Mouse (Mus musculus): ENCODE measurements around the gene Kalrn. TPM values are rescaled to one million over a fixed set of nuclear protein-coding genes. Genes with fewer than 3 reads are reported as not detected.

Kalrn gene
- total RNA-seq, 2 experiments from 2014 or later = 2.0 to 2.2 TPM

DNA sequence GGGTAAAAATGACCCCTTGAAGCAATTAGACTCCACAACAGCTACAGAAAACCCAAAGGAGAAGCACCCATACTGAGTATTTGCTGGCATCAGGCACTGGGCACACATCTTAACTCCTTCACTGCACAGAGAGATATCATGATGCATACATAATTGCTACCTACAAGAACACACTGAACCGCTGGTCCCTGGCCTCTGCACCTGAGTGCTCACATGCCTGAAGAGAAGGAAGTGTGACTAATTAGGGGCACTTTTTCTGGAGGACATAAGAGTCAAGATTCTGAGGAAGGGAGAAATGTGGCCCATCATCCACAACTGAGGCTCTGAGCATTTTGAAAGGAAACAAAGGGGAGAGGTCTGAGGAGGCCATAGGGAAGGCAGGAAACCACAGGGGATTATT, 65.2 kb downstream of the Kalrn start:
- ATAC-seq (replicated peaks; ENCODE audit: poor library complexity) = no peak

DNA sequence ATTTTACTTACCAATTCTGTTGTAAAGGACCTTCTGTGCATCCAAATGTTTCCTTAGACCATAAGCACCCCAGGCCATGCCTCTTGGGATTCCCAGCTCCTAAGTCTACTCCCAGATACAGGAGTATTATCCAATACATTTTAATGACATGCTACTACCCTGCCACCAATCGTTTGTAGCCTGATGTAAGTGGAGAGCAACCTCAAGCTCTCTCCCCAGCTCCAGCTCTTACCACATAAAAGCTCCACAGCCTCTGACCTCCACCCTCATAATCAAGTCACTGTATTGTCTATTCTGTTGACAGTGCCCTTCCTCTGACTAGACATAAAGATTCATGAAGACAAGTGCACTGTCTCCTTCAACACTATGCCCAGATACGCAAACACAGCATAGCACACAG, 67.3 kb downstream of the Kalrn start:
- no peak for ATAC-seq (replicated peaks; ENCODE audit: poor library complexity)

DNA sequence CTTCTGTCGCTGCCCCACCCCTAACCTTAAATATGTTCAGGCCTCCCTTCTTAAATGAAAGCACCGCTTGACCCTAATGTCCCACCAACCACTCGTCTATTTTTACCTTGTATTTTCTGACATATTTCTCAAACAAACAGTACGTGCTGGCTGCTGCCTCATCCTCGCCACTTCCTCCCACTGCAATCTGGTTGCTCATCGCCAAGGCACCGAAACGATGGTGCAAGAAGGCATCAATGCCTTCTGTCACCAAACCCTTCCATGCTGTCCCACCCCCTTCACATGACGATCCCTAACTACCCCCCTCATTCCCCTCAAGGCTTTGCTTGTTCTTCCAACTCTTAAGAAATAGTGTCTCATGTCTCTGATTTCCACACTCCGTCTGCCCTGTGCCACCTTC, 69.1 kb downstream of the Kalrn start:
- ATAC-seq (replicated peaks; ENCODE audit: poor library complexity) = no peak

DNA sequence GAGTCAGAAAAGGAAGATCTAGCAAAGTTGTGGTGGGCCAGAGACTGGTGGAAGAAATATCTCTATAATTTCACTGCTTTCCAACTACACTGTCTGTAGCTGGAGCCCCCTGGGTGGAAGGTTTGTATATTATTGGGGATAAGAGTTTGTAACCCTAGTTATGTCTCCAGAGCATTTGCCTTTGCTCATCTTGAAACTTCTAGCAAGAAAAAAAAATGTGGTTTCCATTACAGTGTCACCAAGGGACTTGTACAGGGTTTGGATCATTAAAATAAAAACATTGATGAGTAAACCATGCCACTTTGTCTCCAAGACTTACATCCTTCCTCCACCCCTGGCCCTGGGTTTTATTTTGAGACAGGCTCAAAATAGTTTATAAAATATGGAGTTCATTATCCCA, 71.2 kb downstream of the Kalrn start:
- ATAC-seq (replicated peaks; ENCODE audit: poor library complexity) = no peak

DNA sequence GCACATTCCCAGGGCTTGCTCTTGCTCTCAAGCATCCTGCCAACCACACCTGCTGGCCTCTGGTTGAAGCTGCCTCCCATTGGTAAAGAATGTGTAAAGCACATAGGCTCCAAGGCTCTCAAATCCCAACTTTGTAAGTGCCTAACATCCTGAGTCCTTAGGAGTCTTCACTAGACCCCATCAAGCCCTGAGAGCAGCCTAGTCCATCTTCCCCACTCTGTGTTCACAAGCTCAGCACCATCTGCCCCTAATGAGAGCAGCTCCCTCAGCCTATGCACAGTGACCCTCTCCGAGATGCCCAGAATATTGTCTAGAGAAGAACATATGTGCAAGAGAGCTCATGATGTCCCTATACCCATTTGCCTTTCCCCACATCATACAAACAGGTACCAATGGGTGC, 78.6 kb downstream of the Kalrn start:
- ATAC-seq (replicated peaks; ENCODE audit: poor library complexity) = no peak

GRCm38 (mm10) chr16:34493914-34494313, 79.4 kb downstream of the Kalrn start:
- no peak for ATAC-seq (replicated peaks; ENCODE audit: poor library complexity)

- no peak for ATAC-seq (replicated peaks; ENCODE audit: poor library complexity)
Observed at GRCm38 (mm10) chr16:34491225-34491624, 82.1 kb downstream of the Kalrn start.

- ATAC-seq (replicated peaks; ENCODE audit: poor library complexity) = no peak
Observed at GRCm38 (mm10) chr16:34490506-34490905, 82.8 kb downstream of the Kalrn start.

DNA sequence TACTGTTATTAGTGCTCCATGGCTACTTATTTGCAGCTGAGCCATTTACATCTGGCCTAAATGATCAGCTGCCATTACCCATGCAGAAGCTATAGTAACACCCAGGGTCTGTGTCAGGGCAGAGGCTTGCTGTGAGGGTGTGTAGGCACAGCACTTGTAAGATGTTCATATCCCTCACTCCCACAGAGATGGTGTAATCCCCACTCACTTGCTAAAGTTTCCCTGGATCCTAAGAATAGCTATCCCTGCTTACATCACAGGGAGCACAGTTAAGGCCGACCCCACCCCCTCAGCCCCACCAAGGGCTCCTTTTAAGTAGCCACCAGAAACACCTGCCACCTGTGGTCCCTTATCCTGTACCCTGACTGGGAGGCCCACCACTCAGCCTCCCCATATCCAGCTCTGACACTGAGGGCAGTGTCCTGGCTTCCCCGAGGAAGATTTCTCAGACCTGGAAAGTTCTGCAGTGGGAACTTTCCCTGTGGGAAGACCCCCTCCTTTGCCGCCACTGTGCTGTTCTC, 83.5 kb downstream of the Kalrn start:
- ATAC-seq (replicated peaks; ENCODE audit: poor library complexity) = no peak

GRCm38 (mm10) chr16:34487823-34488222, 85.5 kb downstream of the Kalrn start:
- ATAC-seq (replicated peaks; ENCODE audit: poor library complexity) = no peak

GRCm38 (mm10) chr16:34487268-34487667, 86.1 kb downstream of the Kalrn start:
- ATAC-seq (replicated peaks; ENCODE audit: poor library complexity) = no peak

- ATAC-seq (replicated peaks; ENCODE audit: poor library complexity) = no peak
Observed at GRCm38 (mm10) chr16:34485483-34485882, 87.8 kb downstream of the Kalrn start.

DNA sequence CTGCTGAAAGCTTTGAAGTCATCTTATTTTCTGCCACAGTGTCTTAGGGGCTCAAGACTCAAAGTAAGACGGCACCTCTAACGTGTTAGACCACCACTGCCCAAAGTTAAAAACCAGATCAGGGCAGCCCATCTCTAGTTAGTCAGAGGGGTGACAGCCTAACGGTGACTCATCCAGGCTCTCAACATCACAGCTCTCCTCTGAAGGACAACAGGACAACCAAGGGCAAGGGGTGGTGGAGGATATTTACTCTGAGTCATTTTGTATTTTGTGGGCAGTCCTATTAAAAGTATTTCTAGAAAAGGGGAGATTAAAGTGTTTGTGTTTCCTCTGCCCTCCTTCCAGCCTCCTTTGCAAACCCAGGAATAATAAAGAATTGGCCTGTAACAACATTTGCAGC, 88.4 kb downstream of the Kalrn start:
- ATAC-seq (replicated peaks; ENCODE audit: poor library complexity) = no peak

GRCm38 (mm10) chr16:34484213-34484612, 89.1 kb downstream of the Kalrn start:
- ATAC-seq (replicated peaks; ENCODE audit: poor library complexity) = no peak

- no peak for ATAC-seq (replicated peaks; ENCODE audit: poor library complexity)
Observed at GRCm38 (mm10) chr16:34483716-34484115, 89.6 kb downstream of the Kalrn start.

- ATAC-seq (replicated peaks; ENCODE audit: poor library complexity) = no peak
Observed at GRCm38 (mm10) chr16:34474741-34475140, 98.6 kb downstream of the Kalrn start.

- ATAC-seq (replicated peaks; ENCODE audit: poor library complexity) = no peak
Observed at GRCm38 (mm10) chr16:34473891-34474290, 99.4 kb downstream of the Kalrn start.

GRCm38 (mm10) chr16:34471441-34471840, 101.9 kb downstream of the Kalrn start:
- ATAC-seq (replicated peaks; ENCODE audit: poor library complexity) = no peak

DNA sequence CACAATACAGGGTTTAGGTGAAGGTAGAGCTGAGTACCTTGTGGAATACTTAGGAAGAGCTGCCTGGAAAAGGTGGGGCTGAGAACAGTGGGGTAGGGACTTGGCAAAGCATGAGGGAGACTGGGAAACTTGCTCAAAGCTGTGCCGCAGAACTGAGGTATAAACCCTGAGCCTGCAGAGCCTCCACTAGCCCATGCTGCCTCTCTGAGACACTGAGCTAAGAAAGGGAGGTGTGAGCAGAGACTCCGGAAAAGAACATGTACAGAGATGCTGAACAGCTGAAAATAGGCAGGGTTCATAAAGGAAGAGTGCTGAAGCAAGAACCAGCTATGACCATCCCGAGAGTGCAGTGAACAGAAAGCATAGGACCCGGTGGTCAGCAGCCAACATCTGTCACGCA, 103.0 kb downstream of the Kalrn start:
- ATAC-seq (replicated peaks; ENCODE audit: poor library complexity) = no peak

GRCm38 (mm10) chr16:34469277-34469868, 104.0 kb downstream of the Kalrn start:
- no peak for ATAC-seq (replicated peaks; ENCODE audit: poor library complexity)

DNA sequence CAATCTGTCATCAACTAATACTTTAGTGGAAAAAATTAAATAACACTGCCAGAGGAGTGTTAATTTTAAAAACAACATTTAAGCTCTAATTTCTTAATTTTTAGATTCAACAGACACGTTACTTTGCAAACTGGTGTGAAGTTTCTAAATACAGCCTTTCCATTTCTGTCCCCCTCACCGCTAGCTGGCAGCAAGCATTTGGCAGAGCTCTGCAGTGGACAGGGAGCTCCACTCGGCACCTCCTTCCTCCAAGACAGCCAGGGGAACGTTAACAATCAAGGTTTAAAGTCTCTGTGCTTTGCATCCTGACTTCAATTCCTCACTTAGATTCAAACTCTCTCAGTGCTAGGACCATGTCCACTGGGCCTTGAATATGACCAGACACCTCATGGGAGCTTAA, 106.7 kb downstream of the Kalrn start:
- no peak for ATAC-seq (replicated peaks; ENCODE audit: poor library complexity)

DNA sequence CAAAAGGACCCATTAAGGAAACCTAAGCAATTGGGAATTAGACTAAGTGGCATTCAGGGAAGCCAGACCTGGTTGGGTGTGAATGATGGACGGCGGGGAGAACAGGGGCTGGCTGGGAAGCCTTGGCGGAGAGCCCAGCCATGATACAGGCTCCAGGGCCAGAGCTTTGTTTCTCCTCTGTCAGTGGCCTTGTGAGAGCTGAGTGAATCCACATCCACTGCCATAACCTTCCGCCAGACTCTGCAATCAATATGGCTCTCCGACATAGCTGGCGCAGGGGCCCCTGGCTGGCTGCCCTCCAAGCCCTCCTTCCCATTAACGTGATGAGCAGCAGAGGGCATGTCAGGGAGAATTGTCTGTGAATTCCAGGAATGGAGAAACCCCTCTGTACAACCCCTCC, 117.0 kb downstream of the Kalrn start:
- ATAC-seq (replicated peaks; ENCODE audit: poor library complexity) = no peak

DNA sequence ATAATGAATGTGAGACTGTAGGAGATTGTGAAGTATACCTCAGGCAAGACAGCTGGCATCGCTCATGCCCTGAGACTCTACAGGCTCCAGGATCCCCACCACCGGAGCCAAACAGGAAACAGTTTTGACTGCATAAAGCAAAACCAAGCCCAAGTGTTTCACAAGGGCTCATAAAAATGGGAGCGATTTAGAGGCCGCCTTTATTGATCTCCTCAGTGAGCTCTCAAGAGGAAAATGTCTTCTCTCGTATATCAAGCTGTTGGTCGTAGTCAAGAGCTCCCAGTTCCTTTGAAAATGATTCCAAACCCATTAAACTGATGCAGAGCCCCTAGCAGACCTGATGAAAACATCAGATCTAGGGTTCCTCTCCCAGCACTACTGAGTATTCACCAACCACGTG, 127.7 kb downstream of the Kalrn start:
- ATAC-seq (replicated peaks; ENCODE audit: poor library complexity) = no peak
